Mouse (Mus musculus): ENCODE measurements around the gene Prf1. TPM values are rescaled to one million over a fixed set of nuclear protein-coding genes. Genes with fewer than 3 reads are reported as not detected.

Gene Prf1
- polyA plus RNA-seq, 1 experiment, result 1.3 TPM

- H3K27me3 ChIP-seq (ENCODE audit: control insufficient read depth, insufficient read depth, low read length), result no peaks in the 10 kb centered on the region
- no peak overlapping the region for H3K4me3 ChIP-seq (ENCODE audit: low read depth, low read length)
- TF ChIP-seq POLR2A (IDR thresholded peaks at IDR 0.05; ENCODE audit: low read depth, low read length) (no peak), CTCF (IDR thresholded peaks at IDR 0.05; ENCODE audit: extremely low read depth, insufficient read length, insufficient replicate concordance, low read depth, low read length) (peak; percentile 57; the same call in 1 of the 2 replicates)
- H3K27ac ChIP-seq (ENCODE audit: insufficient read depth, low read depth, low read length), result no peak overlapping the region
- no peaks in the 10 kb centered on the region for H3K36me3 ChIP-seq (ENCODE audit: control insufficient read depth, insufficient read depth, low read length)
- H3K4me1 ChIP-seq (ENCODE audit: control insufficient read depth, insufficient read depth, insufficient read length, low read length), result no peaks in the 10 kb centered on the region
- 25% methylated on average over 6 of the region's 6 CpGs for WGBS
Observed at GRCm38 (mm10) chr10:61336137-61336536, 38.5 kb downstream of the Prf1 start.

GRCm38 (mm10) chr10:61336592-61336991 lies 39.0 kb downstream of the Prf1 start:
- H3K27ac ChIP-seq (ENCODE audit: insufficient read depth, low read depth, low read length), result no peak overlapping the region
- H3K36me3 ChIP-seq (ENCODE audit: control insufficient read depth, insufficient read depth, low read length), result no peaks in the 10 kb centered on the region
- WGBS, result 71% methylated on average over 5 of the region's 5 CpGs
- no peaks in the 10 kb centered on the region for H3K4me1 ChIP-seq (ENCODE audit: control insufficient read depth, insufficient read depth, insufficient read length, low read length)
- no peak overlapping the region for H3K4me3 ChIP-seq (ENCODE audit: low read depth, low read length)
- no peaks in the 10 kb centered on the region for H3K27me3 ChIP-seq (ENCODE audit: control insufficient read depth, insufficient read depth, low read length)
- no peak for TF ChIP-seq CTCF (IDR thresholded peaks at IDR 0.05; ENCODE audit: extremely low read depth, insufficient read length, insufficient replicate concordance, low read depth, low read length)
- no peak for TF ChIP-seq POLR2A (IDR thresholded peaks at IDR 0.05; ENCODE audit: low read depth, low read length)

GRCm38 (mm10) chr10:61337665-61338064 lies 40.0 kb downstream of the Prf1 start:
- Histone ChIP-seq H3K4me1 (ENCODE audit: control insufficient read depth, insufficient read depth, insufficient read length, low read length) (no peaks in the 10 kb centered on the region), H3K27ac (ENCODE audit: insufficient read depth, low read depth, low read length) (no peak overlapping the region), H3K4me3 (ENCODE audit: low read depth, low read length) (no peak overlapping the region), H3K27me3 (ENCODE audit: control insufficient read depth, insufficient read depth, low read length) (no peaks in the 10 kb centered on the region), H3K36me3 (ENCODE audit: control insufficient read depth, insufficient read depth, low read length) (no peaks in the 10 kb centered on the region)
- no peak for TF ChIP-seq POLR2A (IDR thresholded peaks at IDR 0.05; ENCODE audit: low read depth, low read length)
- TF ChIP-seq CTCF (IDR thresholded peaks at IDR 0.05; ENCODE audit: extremely low read depth, insufficient read length, insufficient replicate concordance, low read depth, low read length), result no peak
- 77% methylated on average over 11 of the region's 11 CpGs for WGBS

- no peak for TF ChIP-seq POLR2A (IDR thresholded peaks at IDR 0.05; ENCODE audit: low read depth, low read length)
- no peak for TF ChIP-seq CTCF (IDR thresholded peaks at IDR 0.05; ENCODE audit: extremely low read depth, insufficient read length, insufficient replicate concordance, low read depth, low read length)
- Histone ChIP-seq H3K4me1 (ENCODE audit: control insufficient read depth, insufficient read depth, insufficient read length, low read length) (no peaks in the 10 kb centered on the region), H3K4me3 (ENCODE audit: low read depth, low read length) (no peak overlapping the region), H3K36me3 (ENCODE audit: control insufficient read depth, insufficient read depth, low read length) (no peaks in the 10 kb centered on the region), H3K27ac (ENCODE audit: insufficient read depth, low read depth, low read length) (no peak overlapping the region), H3K27me3 (ENCODE audit: control insufficient read depth, insufficient read depth, low read length) (no peaks in the 10 kb centered on the region)
- WGBS, result 89% methylated on average over 9 of the region's 9 CpGs
Observed at GRCm38 (mm10) chr10:61339216-61339615, 41.6 kb downstream of the Prf1 start.

GRCm38 (mm10) chr10:61340247-61340646 lies 42.6 kb downstream of the Prf1 start:
- H3K36me3 ChIP-seq (ENCODE audit: control insufficient read depth, insufficient read depth, low read length), result no peaks in the 10 kb centered on the region
- no peak for TF ChIP-seq CTCF (IDR thresholded peaks at IDR 0.05; ENCODE audit: extremely low read depth, insufficient read length, insufficient replicate concordance, low read depth, low read length)
- TF ChIP-seq POLR2A (IDR thresholded peaks at IDR 0.05; ENCODE audit: low read depth, low read length), result no peak
- no peaks in the 10 kb centered on the region for H3K4me1 ChIP-seq (ENCODE audit: control insufficient read depth, insufficient read depth, insufficient read length, low read length)
- no peaks in the 10 kb centered on the region for H3K27me3 ChIP-seq (ENCODE audit: control insufficient read depth, insufficient read depth, low read length)
- no peak overlapping the region for H3K4me3 ChIP-seq (ENCODE audit: low read depth, low read length)
- no peak overlapping the region for H3K27ac ChIP-seq (ENCODE audit: insufficient read depth, low read depth, low read length)
- WGBS, result 82% methylated on average over 9 of the region's 9 CpGs

GRCm38 (mm10) chr10:61341045-61341444 lies 43.4 kb downstream of the Prf1 start:
- WGBS, result 91% methylated on average over 5 of the region's 5 CpGs

GRCm38 (mm10) chr10:61341557-61341956 lies 43.9 kb downstream of the Prf1 start:
- Histone ChIP-seq H3K27ac (ENCODE audit: insufficient read depth, low read depth, low read length) (no peak overlapping the region), H3K4me1 (ENCODE audit: control insufficient read depth, insufficient read depth, insufficient read length, low read length) (no peaks in the 10 kb centered on the region), H3K36me3 (ENCODE audit: control insufficient read depth, insufficient read depth, low read length) (no peaks in the 10 kb centered on the region), H3K4me3 (ENCODE audit: low read depth, low read length) (no peak overlapping the region), H3K27me3 (ENCODE audit: control insufficient read depth, insufficient read depth, low read length) (no peaks in the 10 kb centered on the region)
- no peak for TF ChIP-seq POLR2A (IDR thresholded peaks at IDR 0.05; ENCODE audit: low read depth, low read length)
- TF ChIP-seq CTCF (IDR thresholded peaks at IDR 0.05; ENCODE audit: extremely low read depth, insufficient read length, insufficient replicate concordance, low read depth, low read length), result peak; percentile 84
- WGBS, result 60% methylated on average over 6 of the region's 6 CpGs

More at GRCm38 (mm10) chr10:61341045-61341444, 43.4 kb downstream of the Prf1 start:
- H3K27me3 ChIP-seq (ENCODE audit: control insufficient read depth, insufficient read depth, low read length), result no peaks in the 10 kb centered on the region
- H3K4me1 ChIP-seq (ENCODE audit: control insufficient read depth, insufficient read depth, insufficient read length, low read length), result no peaks in the 10 kb centered on the region
- H3K36me3 ChIP-seq (ENCODE audit: control insufficient read depth, insufficient read depth, low read length), result no peaks in the 10 kb centered on the region
- no peak overlapping the region for H3K27ac ChIP-seq (ENCODE audit: insufficient read depth, low read depth, low read length)
- TF ChIP-seq CTCF (IDR thresholded peaks at IDR 0.05; ENCODE audit: extremely low read depth, insufficient read length, insufficient replicate concordance, low read depth, low read length) (no peak), POLR2A (IDR thresholded peaks at IDR 0.05; ENCODE audit: low read depth, low read length) (no peak)
- no peak overlapping the region for H3K4me3 ChIP-seq (ENCODE audit: low read depth, low read length)

Measured in small intestine, adult 2 months (tissue).